Mouse (Mus musculus): ENCODE data around the gene Desi1. TPM values are rescaled to one million over a fixed set of nuclear protein-coding genes. Genes with fewer than 3 reads are reported as not detected.
"Not testable (repeated sequence)": the region's sequence is repeated elsewhere in the genome, so short reads cannot be mapped to it uniquely, and the experiment has no call there.

The Desi1 gene
- polyA plus RNA-seq, 1 experiment from 2014 or later: 26.9 TPM

GRCm38 (mm10) chr15:81982173-81982572 lies 51.5 kb downstream of the Desi1 start:
- Histone ChIP-seq H3K27me3 (no peaks in the 10 kb centered on the region), H3K36me3 (no peaks in the 10 kb centered on the region), H3K9ac (no peak overlapping the region), H3K27ac (no peak overlapping the region), H3K4me1 (no peaks in the 10 kb centered on the region), H3K4me2 (replicated peaks) (no peak overlapping the region), H3K9me3 (no peaks in the 10 kb centered on the region), H3K4me3 (no peak overlapping the region)
- 56% methylated on average over 1 of the region's 1 CpGs for WGBS
- ATAC-seq (ENCODE audit: low FRiP score, low read depth): no peak

- Histone ChIP-seq H3K4me3 (no peak within 1 kb of the TSS), H3K9me3 (no peaks in the 10 kb centered on the region), H3K9ac (no peak within 1 kb of the TSS), H3K4me1 (no peaks in the 10 kb centered on the region), H3K27me3 (no peaks in the 10 kb centered on the region), H3K4me2 (replicated peaks) (no peak within 1 kb of the TSS), H3K27ac (no peak within 1 kb of the TSS), H3K36me3 (no peaks in the 10 kb centered on the region)
- no peak for ATAC-seq (ENCODE audit: low FRiP score, low read depth)
- WGBS: 96% methylated on average over 23 of the region's 23 CpGs
These were observed 53.3 kb downstream of the Desi1 start, which contains the start of gene 1700029P11Rik for GRCm38 (mm10) chr15:81980321-81980720. Gene 1700029P11Rik, plus strand, starts transcription at chr15:81980540.

GRCm38 (mm10) chr15:81975156-81975555 lies 58.5 kb downstream of the Desi1 start:
- not testable (repeated sequence) for H3K27me3 ChIP-seq; H3K27ac ChIP-seq; H3K9me3 ChIP-seq; H3K9ac ChIP-seq; H3K4me1 ChIP-seq; H3K36me3 ChIP-seq; H3K4me2 ChIP-seq (replicated peaks); H3K4me3 ChIP-seq; ATAC-seq (ENCODE audit: low FRiP score, low read depth)
- WGBS: 88% methylated on average over 8 of the region's 8 CpGs

DNA sequence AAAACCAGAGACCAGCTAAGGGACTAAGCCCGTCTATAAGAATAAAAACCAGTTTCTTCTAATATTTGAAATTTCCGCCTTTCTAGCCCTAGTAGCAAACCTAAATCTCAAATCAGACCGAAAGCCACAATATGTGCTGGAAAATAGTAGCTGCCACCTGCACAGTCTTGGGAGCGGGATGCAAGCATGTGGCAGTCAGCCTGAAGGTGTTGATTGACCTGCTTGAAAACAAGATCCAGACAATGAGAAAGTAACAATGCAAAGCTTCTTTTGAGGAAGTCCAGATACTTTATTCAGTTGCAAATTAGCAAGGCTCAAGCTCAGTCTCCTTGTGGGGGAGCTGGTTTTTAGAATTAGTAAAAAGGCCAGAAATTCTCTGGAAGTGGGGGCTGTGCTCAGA lies 63.2 kb downstream of the Desi1 start:
- H3K4me3 ChIP-seq; H3K4me2 ChIP-seq (replicated peaks); H3K9me3 ChIP-seq; ATAC-seq (ENCODE audit: low FRiP score, low read depth); H3K9ac ChIP-seq; H3K27me3 ChIP-seq; H3K36me3 ChIP-seq; H3K4me1 ChIP-seq; H3K27ac ChIP-seq: not testable (repeated sequence)
- WGBS: 90% methylated on average over 4 of the region's 4 CpGs

DNA sequence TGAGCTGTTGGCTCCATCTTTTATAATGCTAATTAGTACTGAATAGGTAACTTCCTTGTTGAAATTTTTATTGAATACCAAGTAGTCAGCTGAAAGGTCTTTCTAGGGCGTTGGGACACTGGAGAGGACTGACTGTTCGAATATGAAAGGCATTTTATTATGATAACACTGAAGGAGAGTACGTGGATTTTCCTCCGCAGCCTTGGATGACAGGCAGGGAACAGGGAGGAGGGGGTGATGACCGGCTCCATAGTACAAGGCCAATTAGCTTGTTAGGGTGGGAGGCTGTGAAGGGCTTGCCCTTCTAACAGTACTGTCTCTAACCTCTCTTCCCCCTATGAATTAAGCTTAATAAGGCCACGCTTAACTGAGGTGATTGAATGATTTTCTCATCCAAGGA lies 64.0 kb downstream of the Desi1 start:
- not testable (repeated sequence) for ATAC-seq (ENCODE audit: low FRiP score, low read depth)

GRCm38 (mm10) chr15:81969173-81969572 lies 64.5 kb downstream of the Desi1 start:
- H3K4me2 ChIP-seq (replicated peaks): no peak overlapping the region
- WGBS: 50% methylated on average over 7 of the region's 7 CpGs
- H3K4me3 ChIP-seq: no peak overlapping the region
- H3K27me3 ChIP-seq: no peaks in the 10 kb centered on the region
- 0 out of 2 replicates have a peak, but pooled peaks have one; percentile 19 for ATAC-seq (ENCODE audit: low FRiP score, low read depth)
- no peak overlapping the region for H3K9ac ChIP-seq
- peaks cover 9% of the 10 kb centered on the region for H3K9me3 ChIP-seq
- H3K4me1 ChIP-seq: no peaks in the 10 kb centered on the region
- H3K27ac ChIP-seq: no peak overlapping the region
- no peaks in the 10 kb centered on the region for H3K36me3 ChIP-seq

More for the DNA sequence above, 64.0 kb downstream of the Desi1 start:
- WGBS: 76% methylated on average over 6 of the region's 6 CpGs
- H3K27ac ChIP-seq; H3K4me3 ChIP-seq; H3K9me3 ChIP-seq; H3K4me1 ChIP-seq; H3K4me2 ChIP-seq (replicated peaks); H3K27me3 ChIP-seq; H3K9ac ChIP-seq; H3K36me3 ChIP-seq: not testable (repeated sequence)

- H3K9ac ChIP-seq: no peak overlapping the region
- 58% methylated on average over 2 of the region's 2 CpGs for WGBS
- peaks cover 9% of the 10 kb centered on the region for H3K9me3 ChIP-seq
- no peak overlapping the region for H3K4me2 ChIP-seq (replicated peaks)
- no peaks in the 10 kb centered on the region for H3K36me3 ChIP-seq
- ATAC-seq (ENCODE audit: low FRiP score, low read depth): no peak
- H3K4me3 ChIP-seq: no peak overlapping the region
- no peak overlapping the region for H3K27ac ChIP-seq
- no peaks in the 10 kb centered on the region for H3K27me3 ChIP-seq
- H3K4me1 ChIP-seq: no peaks in the 10 kb centered on the region
These were observed 65.2 kb downstream of the Desi1 start for GRCm38 (mm10) chr15:81968447-81968846.

DNA sequence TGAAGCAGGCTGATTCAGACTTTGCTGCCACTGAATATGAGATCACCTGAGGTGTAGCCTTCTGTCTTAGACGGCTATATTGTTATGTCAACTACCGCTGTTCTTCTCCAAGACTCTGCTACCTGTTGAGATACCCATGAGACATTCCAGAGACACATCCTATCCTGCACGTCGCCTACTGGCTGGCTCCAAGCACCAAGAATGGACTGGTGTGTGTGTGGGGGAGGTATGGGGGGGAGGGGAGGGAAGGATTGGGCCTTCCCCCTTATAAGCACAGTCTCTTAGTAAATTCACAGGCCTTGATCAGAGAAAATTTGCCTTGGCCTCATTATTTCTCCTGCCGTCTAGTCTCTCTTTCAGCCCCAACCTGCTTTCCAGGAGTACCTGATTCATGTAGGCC lies 65.8 kb downstream of the Desi1 start:
- H3K4me2 ChIP-seq (replicated peaks): no peak overlapping the region
- H3K4me1 ChIP-seq: no peaks in the 10 kb centered on the region
- no peak for ATAC-seq (ENCODE audit: low FRiP score, low read depth)
- no peak overlapping the region for H3K27ac ChIP-seq
- 88% methylated on average over 5 of the region's 5 CpGs for WGBS
- no peak overlapping the region for H3K4me3 ChIP-seq
- H3K36me3 ChIP-seq: no peaks in the 10 kb centered on the region
- no peaks in the 10 kb centered on the region for H3K27me3 ChIP-seq
- no peak overlapping the region for H3K9ac ChIP-seq
- peaks cover 5% of the 10 kb centered on the region; the same call in 1 of the 2 replicates for H3K9me3 ChIP-seq

GRCm38 (mm10) chr15:81966062-81966829 lies 67.4 kb downstream of the Desi1 start:
- WGBS: 73% methylated on average over 11 of the region's 14 CpGs
- no peak overlapping the region for H3K9ac ChIP-seq
- no peaks in the 10 kb centered on the region for H3K4me1 ChIP-seq

DNA sequence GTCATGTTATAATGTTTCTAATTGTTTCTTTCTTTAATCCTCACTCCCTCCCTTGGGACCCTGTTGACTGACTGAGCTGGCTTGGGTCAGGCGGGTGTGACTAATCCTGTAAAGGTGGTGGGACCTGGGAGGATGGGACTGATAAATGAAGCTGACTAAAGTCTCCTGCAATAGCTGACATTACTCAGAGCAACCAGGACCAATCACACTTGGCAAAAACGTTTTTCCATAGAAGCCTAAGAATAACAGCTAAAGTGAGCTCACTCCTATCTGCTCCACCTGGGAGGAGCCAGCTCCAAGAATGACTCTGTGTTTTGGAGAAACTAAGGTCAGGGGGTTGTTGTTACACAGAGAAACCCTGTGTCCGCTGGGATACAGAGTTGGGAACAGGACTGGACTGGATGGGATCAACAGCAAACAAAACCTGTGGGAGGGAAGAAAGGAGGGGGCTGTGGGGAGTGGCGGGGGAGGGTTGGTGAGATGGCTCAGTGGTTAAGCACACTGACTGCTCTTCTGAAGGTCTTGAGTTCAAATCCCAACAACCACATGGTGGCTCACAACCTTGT lies 68.6 kb downstream of the Desi1 start:
- Histone ChIP-seq H3K36me3 (no peaks in the 10 kb centered on the region), H3K4me1 (no peaks in the 10 kb centered on the region), H3K4me3 (no peak overlapping the region), H3K9ac (no peak overlapping the region), H3K27ac (no peak overlapping the region), H3K27me3 (no peaks in the 10 kb centered on the region), H3K4me2 (replicated peaks) (no peak overlapping the region), H3K9me3 (no peaks in the 10 kb centered on the region)
- WGBS: 69% methylated on average over 4 of the region's 4 CpGs
- ATAC-seq (ENCODE audit: low FRiP score, low read depth): no peak

More at GRCm38 (mm10) chr15:81966062-81966829, 67.4 kb downstream of the Desi1 start:
- Histone ChIP-seq H3K4me2 (replicated peaks) (no peak overlapping the region), H3K9me3 (no peaks in the 10 kb centered on the region), H3K4me3 (no peak overlapping the region), H3K36me3 (no peaks in the 10 kb centered on the region), H3K27me3 (no peaks in the 10 kb centered on the region), H3K27ac (no peak overlapping the region)
- no peak for ATAC-seq (ENCODE audit: low FRiP score, low read depth)

- no peaks in the 10 kb centered on the region for H3K9me3 ChIP-seq
- no peak overlapping the region for H3K4me2 ChIP-seq (replicated peaks)
- no peaks in the 10 kb centered on the region for H3K36me3 ChIP-seq
- no peak overlapping the region for H3K4me3 ChIP-seq
- no peak for ATAC-seq (ENCODE audit: low FRiP score, low read depth)
- H3K4me1 ChIP-seq: 0 out of 2 replicates have a peak, but pooled peaks cover 5% of the 10 kb centered on the region
- H3K27ac ChIP-seq: no peak overlapping the region
- H3K27me3 ChIP-seq: no peaks in the 10 kb centered on the region
- H3K9ac ChIP-seq: no peak overlapping the region
- 30% methylated on average over 1 of the region's 1 CpGs for WGBS
These were observed 69.4 kb downstream of the Desi1 start for GRCm38 (mm10) chr15:81964262-81964661.

- H3K9ac ChIP-seq: no peak overlapping the region
- no peaks in the 10 kb centered on the region for H3K9me3 ChIP-seq
- WGBS: 2% methylated on average over 8 of the region's 8 CpGs
These were observed 72.6 kb downstream of the Desi1 start for GRCm38 (mm10) chr15:81961078-81961451.

More at GRCm38 (mm10) chr15:81961078-81961451, 72.6 kb downstream of the Desi1 start:
- no peak overlapping the region for H3K27ac ChIP-seq
- no peaks in the 10 kb centered on the region for H3K27me3 ChIP-seq
- peak overlapping the region; percentile 100 for H3K4me2 ChIP-seq (replicated peaks)
- peak overlapping the region; percentile 71 for H3K4me3 ChIP-seq
- H3K36me3 ChIP-seq: no peaks in the 10 kb centered on the region
- H3K4me1 ChIP-seq: 0 out of 2 replicates have a peak, but pooled peaks cover 5% of the 10 kb centered on the region
- ATAC-seq (ENCODE audit: low FRiP score, low read depth): peak; percentile 61; the same call in 1 of the 2 replicates

Measured in limb, embryonic 13.5 days (tissue).